Mouse (Mus musculus) ovary, adult 2 months (tissue): ENCODE results near the gene Gm20716. TPM values are rescaled to one million over a fixed set of nuclear protein-coding genes. Genes with fewer than 3 reads are reported as not detected.

Experiments
- polyA plus RNA-seq: library from polyadenylated mRNA; depleted of rRNA; stranded (reverse); fragments of >200 nt; gene quantifications from 2 replicates; pipeline ENCODE4 v1.2.3, GENCODE M21; 2012; rRNA removed

Gm20716 gene
- polyA plus RNA-seq, result not detected in 2 replicates

GRCm38 (mm10) chr2:168230026-168230728, at the start of gene Gm20716, which contains the start of the genes Dpm1 and Mocs3:
Gene Gm20716 (minus strand): TSS chr2:168230364.
Gene Dpm1 (minus strand): TSS chr2:168230591.
Gene Mocs3 (plus strand): TSS chr2:168230622.

GRCm38 (mm10) chr2:168206725-168207644, 23.2 kb downstream of the Gm20716 start, which contains the start of gene Adnp:
Gene Adnp (minus strand): TSS chr2:168207112.

Other genes starting within 250 kb of the Gm20716 start
- gene Ripor3, start 219.7 kb downstream of the Gm20716 start, polyA plus RNA-seq, result 7.4 and 8.9 TPM in 2 replicates
- gene Pard6b, start 149.4 kb downstream of the Gm20716 start, polyA plus RNA-seq, result 9.9 and 11.0 TPM in 2 replicates
- gene Adnp, start 23.3 kb downstream of the Gm20716 start, polyA plus RNA-seq, result 23.3 TPM in 2 replicates
- gene Dpm1, start 227 bp upstream of the Gm20716 start, polyA plus RNA-seq, result 26.3 and 37.1 TPM in 2 replicates
- 58.1 and 100 TPM in 2 replicates for gene Mocs3, start 258 bp upstream of the Gm20716 start, polyA plus RNA-seq
- 4.0 and 4.7 TPM in 2 replicates for gene Kcng1, start 51.4 kb upstream of the Gm20716 start, polyA plus RNA-seq